9 mouse cellular contexts compared by ENCODE assay signal in the genomic region with DNA sequence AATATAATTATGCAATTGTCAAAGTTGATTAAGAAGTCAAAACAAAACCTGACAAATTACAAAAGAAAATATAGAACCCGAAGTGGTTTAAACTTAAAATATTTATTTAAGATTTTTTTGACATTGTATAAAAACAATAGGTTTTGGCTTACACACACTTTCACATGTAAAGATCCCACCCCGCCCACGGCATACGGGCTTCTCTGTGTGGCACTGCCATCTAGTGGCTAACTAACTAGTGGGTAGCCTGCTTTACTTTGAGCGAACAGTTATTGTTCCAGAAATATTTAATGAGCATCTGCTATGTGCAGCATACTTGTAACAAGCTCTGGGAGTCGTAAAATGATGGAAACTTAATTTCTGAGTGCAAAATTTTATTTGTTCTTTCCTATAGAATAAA.
DNase-seq lines count a peak whose midpoint lies in the region; ATAC-seq and TF ChIP-seq lines count a peak whose summit lies in the region.
"Had no signal": no experiment of that assay in that cellular context is flagged by ENCODE, and none has a peak within 500 bp of the region (broad histone marks: within the 10 kb centered on the region; RNA-seq: fewer than 3 reads in every experiment).

No protein-coding gene starts in this region.

- H3K27ac ChIP-seq in forebrain, embryonic 12.5 days = no peak overlapping the region
- no peak overlapping the region for H3K27ac ChIP-seq in hindbrain, postnatal 0 days
- no peak overlapping the region for H3K27ac ChIP-seq in limb, embryonic 11.5 days (replicated peaks; ENCODE audit: low read depth, low read length)
- no peak overlapping the region for H3K27ac ChIP-seq in neural tube, embryonic 15.5 days (replicated peaks)
- H3K27ac ChIP-seq: embryonic facial prominence, embryonic 15.5 days had no signal

- H3K9ac ChIP-seq in forebrain, embryonic 12.5 days = no peak overlapping the region
- no peak overlapping the region for H3K9ac ChIP-seq in hindbrain, postnatal 0 days (replicated peaks; ENCODE audit: low read length)
- no peak overlapping the region for H3K9ac ChIP-seq in limb, embryonic 11.5 days (ENCODE audit: low read length)
- H3K9ac ChIP-seq in neural tube, embryonic 15.5 days (replicated peaks) = no peak overlapping the region
- H3K9ac ChIP-seq: embryonic facial prominence, embryonic 15.5 days had no signal

- H3K27me3 ChIP-seq in forebrain, embryonic 12.5 days = no peaks in the 10 kb centered on the region
- H3K27me3 ChIP-seq in hindbrain, postnatal 0 days (ENCODE audit: insufficient read depth, low read length) = no peaks in the 10 kb centered on the region
- H3K27me3 ChIP-seq in limb, embryonic 11.5 days (ENCODE audit: control insufficient read depth, insufficient read depth, low read length) = no peaks in the 10 kb centered on the region
- no peaks in the 10 kb centered on the region for H3K27me3 ChIP-seq in neural tube, embryonic 15.5 days (replicated peaks)
- H3K27me3 ChIP-seq: embryonic facial prominence, embryonic 15.5 days had no signal

- peak; percentile 38 for DNase-seq in ovary, postnatal 14 days (ENCODE audit: low spot score)
- no peak for DNase-seq in ovary, postnatal 10 days (ENCODE audit: low spot score)
- DNase-seq in adrenal gland, postnatal 36 days = peak; percentile 62 to 68
- DNase-seq in hindbrain, postnatal 0 days (ENCODE audit: low spot score) = peak; percentile 87
- DNase-seq in limb, embryonic 11.5 days (ENCODE audit: low spot score) = peak; percentile 79
- no peak for DNase-seq in spleen, postnatal 4 days (ENCODE audit: low spot score in 2 of 2)

- peak; percentile 85 for TF ChIP-seq CTCF in hindbrain, postnatal 0 days (IDR thresholded peaks at IDR 0.05; ENCODE audit: low read depth)

- H3K36me3 ChIP-seq in forebrain, embryonic 12.5 days (replicated peaks) = no peaks in the 10 kb centered on the region
- H3K36me3 ChIP-seq in hindbrain, postnatal 0 days (ENCODE audit: insufficient read depth, low read length) = no peaks in the 10 kb centered on the region
- no peaks in the 10 kb centered on the region for H3K36me3 ChIP-seq in limb, embryonic 11.5 days (ENCODE audit: control insufficient read depth, insufficient read depth, low read length)
- no peaks in the 10 kb centered on the region for H3K36me3 ChIP-seq in neural tube, embryonic 15.5 days
- H3K36me3 ChIP-seq: embryonic facial prominence, embryonic 15.5 days had no signal

- H3K4me2 ChIP-seq in forebrain, embryonic 12.5 days = no peak overlapping the region
- no peak overlapping the region for H3K4me2 ChIP-seq in hindbrain, postnatal 0 days (ENCODE audit: low read depth, low read length)
- H3K4me2 ChIP-seq in limb, embryonic 11.5 days (ENCODE audit: low read depth, severe bottlenecking) = no peak overlapping the region
- no peak overlapping the region for H3K4me2 ChIP-seq in neural tube, embryonic 15.5 days
- H3K4me2 ChIP-seq: embryonic facial prominence, embryonic 15.5 days had no signal

- peak; percentile 79 for ATAC-seq in forebrain, embryonic 12.5 days (ENCODE audit: low FRiP score)
- ATAC-seq in hindbrain, postnatal 0 days = peak; percentile 70; the same call in 1 of the 2 replicates
- no peak for ATAC-seq in limb, embryonic 11.5 days (ENCODE audit: insufficient number of reproducible peaks, low FRiP score, low TSS enrichment, low read depth)
- peak; percentile 81; the same call in 1 of the 2 replicates for ATAC-seq in neural tube, embryonic 15.5 days (ENCODE audit: low FRiP score)

- H3K4me1 ChIP-seq in forebrain, embryonic 12.5 days = no peaks in the 10 kb centered on the region
- no peaks in the 10 kb centered on the region for H3K4me1 ChIP-seq in hindbrain, postnatal 0 days (ENCODE audit: insufficient read depth, low read length)
- H3K4me1 ChIP-seq in limb, embryonic 11.5 days (ENCODE audit: control insufficient read depth, insufficient read depth, low read length) = no peaks in the 10 kb centered on the region
- no peaks in the 10 kb centered on the region for H3K4me1 ChIP-seq in neural tube, embryonic 15.5 days
- H3K4me1 ChIP-seq: embryonic facial prominence, embryonic 15.5 days had no signal

- no peak overlapping the region for H3K4me3 ChIP-seq in forebrain, embryonic 12.5 days (replicated peaks)
- H3K4me3 ChIP-seq in hindbrain, postnatal 0 days (ENCODE audit: low read length) = no peak overlapping the region
- no peak overlapping the region for H3K4me3 ChIP-seq in limb, embryonic 11.5 days (ENCODE audit: low read depth, low read length)
- no peak overlapping the region for H3K4me3 ChIP-seq in neural tube, embryonic 15.5 days (replicated peaks)
- H3K4me3 ChIP-seq: embryonic facial prominence, embryonic 15.5 days had no signal

- 26% methylated on average over 6 of the region's 6 CpGs for WGBS in forebrain, embryonic 12.5 days
- 25% methylated on average over 6 of the region's 6 CpGs for WGBS in hindbrain, postnatal 0 days
- 24% methylated on average over 6 of the region's 6 CpGs for WGBS in limb, embryonic 11.5 days
- 18% methylated on average over 6 of the region's 6 CpGs for WGBS in neural tube, embryonic 15.5 days

- no peaks in the 10 kb centered on the region for H3K9me3 ChIP-seq in forebrain, embryonic 12.5 days
- H3K9me3 ChIP-seq in hindbrain, postnatal 0 days (ENCODE audit: low read length) = no peaks in the 10 kb centered on the region
- no peaks in the 10 kb centered on the region for H3K9me3 ChIP-seq in limb, embryonic 11.5 days (ENCODE audit: control insufficient read depth, low read length)
- H3K9me3 ChIP-seq in neural tube, embryonic 15.5 days (replicated peaks) = no peaks in the 10 kb centered on the region
- H3K9me3 ChIP-seq: embryonic facial prominence, embryonic 15.5 days had no signal

Comparison
In these comparisons a context has a peak if more than half of its experiments do, and no peak if none do; other contexts are left out.
1. DNase-seq: peak in ovary, postnatal 14 days (single experiment), adrenal gland, postnatal 36 days (2 of 2), hindbrain, postnatal 0 days (single experiment) and limb, embryonic 11.5 days (single experiment); none in ovary, postnatal 10 days (single experiment) and spleen, postnatal 4 days (0 of 2).